29 mouse cellular contexts compared by ENCODE assay signal in genomic region chr10:77199229-77199628, GRCm38 (mm10). TPM values are rescaled to one million over a fixed set of nuclear protein-coding genes. Genes with fewer than 3 reads are reported as not detected.
DNase-seq lines count a peak whose midpoint lies in the region; ATAC-seq and TF ChIP-seq lines count a peak whose summit lies in the region.
"Had no signal": no experiment of that assay in that cellular context is flagged by ENCODE, and none has a peak within 500 bp of the region (broad histone marks: within the 10 kb centered on the region; RNA-seq: fewer than 3 reads in every experiment).

No protein-coding gene starts in this region.

- no peak overlapping the region for H3K4me3 ChIP-seq in liver, embryonic 16.5 days (ENCODE audit: low read depth, low read length)
- no peak overlapping the region for H3K4me3 ChIP-seq in liver, embryonic 11.5 days (ENCODE audit: low read depth, low read length)
- peak overlapping the region; percentile 23; the same call in 1 of the 2 replicates for H3K4me3 ChIP-seq in testis, adult 2 months (ENCODE audit: control insufficient read depth, low read depth, low read length)
- H3K4me3 ChIP-seq: heart, embryonic 12.5 days; hindbrain, embryonic 13.5 days; limb, embryonic 13.5 days had no signal

- 44% methylated on average over 2 of the region's 2 CpGs for WGBS in liver, embryonic 16.5 days (ENCODE audit: insufficient replicate concordance)
- 54% methylated on average over 2 of the region's 2 CpGs for WGBS in liver, embryonic 11.5 days

- peak; percentile 9; the same call in 1 of the 2 replicates for ATAC-seq in liver, embryonic 16.5 days (ENCODE audit: low read depth)
- no peak for ATAC-seq in liver, embryonic 11.5 days (replicated peaks; ENCODE audit: low FRiP score)
- ATAC-seq in megakaryocyte-erythroid progenitor cell, adult 5-6 weeks (replicated peaks; ENCODE audit: low FRiP score, low TSS enrichment, poor library complexity, severe bottlenecking), result no peak
- ATAC-seq: activated CD4-positive, CD25-positive, alpha-beta regulatory T cell, adult 4 months; forebrain, embryonic 16.5 days; inflammation-experienced regulatory T-cells, adult 6 months; Patski had no signal

- H3K4me2 ChIP-seq in liver, embryonic 16.5 days (ENCODE audit: low read depth, low read length), result no peak overlapping the region
- no peak overlapping the region for H3K4me2 ChIP-seq in liver, embryonic 11.5 days
- H3K4me2 ChIP-seq: heart, embryonic 12.5 days; hindbrain, embryonic 13.5 days; limb, embryonic 13.5 days had no signal

- peaks cover 2% of the 10 kb centered on the region for H3K4me1 ChIP-seq in liver, embryonic 16.5 days (ENCODE audit: control insufficient read depth, low read depth, low read length)
- no peaks in the 10 kb centered on the region for H3K4me1 ChIP-seq in liver, embryonic 11.5 days (replicated peaks; ENCODE audit: control insufficient read depth, insufficient read depth, low read length)
- H3K4me1 ChIP-seq in testis, adult 2 months (ENCODE audit: control insufficient read depth, insufficient read depth, low read length), result no peaks in the 10 kb centered on the region
- H3K4me1 ChIP-seq: hindbrain, embryonic 13.5 days had no signal

- no peak for TF ChIP-seq CTCF in testis, adult 2 months (IDR thresholded peaks at IDR 0.05; ENCODE audit: control insufficient read depth, insufficient read depth, insufficient replicate concordance, low read depth, low read length)

- H3K9ac ChIP-seq in liver, embryonic 16.5 days (ENCODE audit: low read depth, low read length), result no peak overlapping the region
- no peak overlapping the region for H3K9ac ChIP-seq in liver, embryonic 11.5 days (ENCODE audit: low read depth, low read length)
- H3K9ac ChIP-seq: heart, embryonic 12.5 days; hindbrain, embryonic 13.5 days; limb, embryonic 13.5 days had no signal

- H3K9me3 ChIP-seq in liver, embryonic 16.5 days (replicated peaks; ENCODE audit: control insufficient read depth, low read length), result no peaks in the 10 kb centered on the region
- no peaks in the 10 kb centered on the region for H3K9me3 ChIP-seq in liver, embryonic 11.5 days (ENCODE audit: control insufficient read depth, low read length)
- H3K9me3 ChIP-seq: G1E; hindbrain, embryonic 13.5 days had no signal

- H3K27ac ChIP-seq in liver, embryonic 16.5 days (ENCODE audit: low read length), result no peak overlapping the region
- H3K27ac ChIP-seq in liver, embryonic 11.5 days (ENCODE audit: low read depth, low read length), result no peak overlapping the region
- H3K27ac ChIP-seq in testis, adult 2 months (ENCODE audit: control insufficient read depth, insufficient read depth, low read depth, low read length), result no peak overlapping the region
- H3K27ac ChIP-seq: hindbrain, embryonic 13.5 days; limb, embryonic 13.5 days; stomach, postnatal 0 days had no signal

- no peak for TF ChIP-seq POLR2A in testis, adult 2 months (IDR thresholded peaks at IDR 0.05; ENCODE audit: control insufficient read depth, low read depth, low read length)

- no peaks in the 10 kb centered on the region; the same call in 1 of the 2 replicates for H3K27me3 ChIP-seq in liver, embryonic 16.5 days (ENCODE audit: control insufficient read depth, insufficient read depth, low read depth, low read length)
- no peaks in the 10 kb centered on the region for H3K27me3 ChIP-seq in liver, embryonic 11.5 days (replicated peaks; ENCODE audit: control insufficient read depth, insufficient read depth, low read length)
- no peaks in the 10 kb centered on the region for H3K27me3 ChIP-seq in testis, adult 2 months (ENCODE audit: control insufficient read depth, insufficient read depth, low read length)
- H3K27me3 ChIP-seq: heart, embryonic 12.5 days; hindbrain, embryonic 13.5 days; limb, embryonic 13.5 days; Patski had no signal

- no peak for DNase-seq in liver, embryonic 11.5 days (ENCODE audit: low spot score)
- DNase-seq in testis, postnatal 10 days (ENCODE audit: low spot score), result no peak
- peak; percentile 93 for DNase-seq in R1 (ENCODE audit: low read depth, low spot score)
- DNase-seq in cerebellum, postnatal 10 days, result no peak
- DNase-seq: adrenal gland, adult 8-10 months; cerebellum, adult 11-12 months; cerebellum, postnatal 25 days; embryo, embryonic 11 days; gastrocnemius, postnatal 14 days; heart, adult 18-20 months; heart, postnatal 14 days; kidney, adult 18-20 months; kidney, postnatal 4 days; lung, adult 2 months; right cerebral cortex, postnatal 14 days; thymus, postnatal 14 days had no signal

- no peaks in the 10 kb centered on the region for H3K36me3 ChIP-seq in liver, embryonic 16.5 days (ENCODE audit: control insufficient read depth, insufficient read depth)
- no peaks in the 10 kb centered on the region for H3K36me3 ChIP-seq in liver, embryonic 11.5 days (ENCODE audit: control insufficient read depth, insufficient read depth, low read length)
- H3K36me3 ChIP-seq in testis, adult 2 months (ENCODE audit: control insufficient read depth, insufficient read depth, low read length), result no peaks in the 10 kb centered on the region
- H3K36me3 ChIP-seq: G1E; heart, embryonic 12.5 days; hindbrain, embryonic 13.5 days; limb, embryonic 13.5 days had no signal

RNA-seq across cellular contexts. Expression of gene Col18a1, which starts 32.9 kb away (rescaled TPM):
- 87.9 and 104 TPM in 2 replicates for polyA plus RNA-seq in liver, embryonic 16.5 days (2015; fragmentation: Nextera tagmentation; extraction: Ambion mirVana)
- 55.3 and 60.2 TPM in 2 replicates for polyA plus RNA-seq in liver, embryonic 11.5 days (2014; fragmentation: Nextera tagmentation; extraction: Ambion mirVana)
- polyA plus RNA-seq in testis, adult 2 months (2012; rRNA removed), result 10.5 and 10.8 TPM in 2 replicates
- 0.37 TPM in 1 of 2 replicates, not detected in the other for total RNA-seq in megakaryocyte-erythroid progenitor cell, adult 5-6 weeks (2014; fragmentation: Nextera tagmentation)
- total RNA-seq in megakaryocyte-erythroid progenitor cell, adult 5-6 weeks (2017), result 0.15 TPM in 1 of 2 replicates, not detected in the other
- total RNA-seq: monocyte, adult 5-6 weeks had no signal

RNA-seq across cellular contexts. Expression of gene Pofut2, which starts 59.8 kb away (rescaled TPM):
- 24.9 and 25.2 TPM in 2 replicates for polyA plus RNA-seq in liver, embryonic 16.5 days (2015; fragmentation: Nextera tagmentation; extraction: Ambion mirVana)
- polyA plus RNA-seq in liver, embryonic 11.5 days (2014; fragmentation: Nextera tagmentation; extraction: Ambion mirVana), result 66.8 and 71.9 TPM in 2 replicates
- polyA plus RNA-seq in testis, adult 2 months (2012; rRNA removed), result 54.0 and 59.9 TPM in 2 replicates
- total RNA-seq in megakaryocyte-erythroid progenitor cell, adult 5-6 weeks (2014; fragmentation: Nextera tagmentation), result 18.3 and 24.5 TPM in 2 replicates
- total RNA-seq in megakaryocyte-erythroid progenitor cell, adult 5-6 weeks (2017), result 7.4 and 14.8 TPM in 2 replicates
